Mouse (Mus musculus): ENCODE results near the gene Btnl6. TPM values are rescaled to one million over a fixed set of nuclear protein-coding genes. Genes with fewer than 3 reads are reported as not detected.
"Not testable (repeated sequence)": the region's sequence is repeated elsewhere in the genome, so short reads cannot be mapped to it uniquely, and the experiment has no call there.

The Btnl6 gene
- total RNA-seq, 2 experiments from 2014 or later, result not detected

DNA sequence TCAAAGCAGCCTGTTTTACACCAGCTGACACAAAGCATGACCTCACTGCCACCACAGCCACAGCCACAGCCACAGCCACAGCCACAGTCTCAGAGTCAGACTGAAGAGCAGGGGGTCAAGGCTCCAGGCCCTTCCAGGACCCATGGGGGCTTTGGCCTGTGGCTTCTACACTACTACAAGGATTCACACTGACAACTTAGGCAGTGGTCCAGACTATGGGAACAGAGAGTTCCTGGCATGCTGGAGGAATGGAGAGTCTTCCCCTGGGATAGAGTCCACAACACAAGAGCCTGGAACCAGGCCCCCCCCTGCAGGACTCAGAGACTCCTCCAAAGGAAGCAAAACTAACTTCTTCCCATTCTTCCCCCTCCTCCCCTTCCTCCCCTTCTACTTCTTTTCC lies 9.6 kb downstream of the Btnl6 start:
- DNase-seq (ENCODE audit: extremely low spot score in 1 of 2, low spot score in 1 of 2), result no peak

- DNase-seq (ENCODE audit: extremely low spot score in 1 of 2, low spot score in 1 of 2), result not testable (repeated sequence)
Measured at GRCm38 (mm10) chr17:34497726-34498125, 19.4 kb downstream of the Btnl6 start.

GRCm38 (mm10) chr17:34497319-34497718 lies 19.8 kb downstream of the Btnl6 start:
- DNase-seq (ENCODE audit: extremely low spot score in 1 of 2, low spot score in 1 of 2), result not testable (repeated sequence)

GRCm38 (mm10) chr17:34496539-34496938 lies 20.6 kb downstream of the Btnl6 start:
- DNase-seq (ENCODE audit: extremely low spot score in 1 of 2, low spot score in 1 of 2), result no peak

GRCm38 (mm10) chr17:34495156-34495555 lies 22.0 kb downstream of the Btnl6 start:
- DNase-seq (ENCODE audit: extremely low spot score in 1 of 2, low spot score in 1 of 2), result not testable (repeated sequence)

GRCm38 (mm10) chr17:34492796-34493195 lies 24.4 kb downstream of the Btnl6 start:
- no peak for DNase-seq (ENCODE audit: extremely low spot score in 1 of 2, low spot score in 1 of 2)

- DNase-seq (ENCODE audit: extremely low spot score in 1 of 2, low spot score in 1 of 2), result not testable (repeated sequence)
Measured at GRCm38 (mm10) chr17:34477238-34478013, 39.7 kb downstream of the Btnl6 start, which contains the start of gene Btnl4. TSS of gene Btnl4 (minus strand) at chr17:34477318.

DNA sequence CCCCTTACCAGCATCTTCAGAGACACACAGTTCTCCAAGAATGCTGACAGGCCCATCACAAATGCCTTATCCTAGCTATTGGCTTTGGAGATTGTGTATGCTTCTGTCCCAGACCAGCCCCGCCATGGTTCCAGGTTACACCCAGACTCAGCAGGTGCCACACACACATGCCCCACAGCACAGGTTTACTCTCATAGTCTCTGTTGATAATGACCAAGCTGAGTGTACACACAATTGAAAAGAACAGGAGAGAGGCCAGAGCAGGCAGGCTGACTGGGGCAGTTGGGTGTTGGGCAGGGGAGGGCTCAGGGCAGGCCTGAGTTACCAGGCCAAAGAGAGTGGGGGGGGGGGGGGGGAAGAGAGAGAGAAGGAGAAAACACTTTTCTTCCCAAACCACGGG lies 40.7 kb downstream of the Btnl6 start:
- no peak for DNase-seq (ENCODE audit: extremely low spot score in 1 of 2, low spot score in 1 of 2)

- no peak for DNase-seq (ENCODE audit: extremely low spot score in 1 of 2, low spot score in 1 of 2)
Measured at GRCm38 (mm10) chr17:34475060-34475459, 42.1 kb downstream of the Btnl6 start.

GRCm38 (mm10) chr17:34470491-34470890 lies 46.7 kb downstream of the Btnl6 start:
- DNase-seq (ENCODE audit: extremely low spot score in 1 of 2, low spot score in 1 of 2), result no peak

- not testable (repeated sequence) for DNase-seq (ENCODE audit: extremely low spot score in 1 of 2, low spot score in 1 of 2)
Measured at GRCm38 (mm10) chr17:34465906-34466305, 51.2 kb downstream of the Btnl6 start.

GRCm38 (mm10) chr17:34459255-34459654 lies 57.9 kb downstream of the Btnl6 start:
- DNase-seq (ENCODE audit: extremely low spot score in 1 of 2, low spot score in 1 of 2), result no peak

Other genes starting within 250 kb of the Btnl6 start
- 1 to 10 TPM; 1.1 to 1.3 TPM for gene H2-Aa, start 229.5 kb downstream of the Btnl6 start, total RNA-seq (2021)
- gene H2-Eb1, start 211.5 kb downstream of the Btnl6 start, total RNA-seq (2021), result 1 to 10 TPM; 1.0 to 1.6 TPM
- not detected for gene H2-Eb2, start 191.7 kb downstream of the Btnl6 start, total RNA-seq (2021)
- 1 to 10 TPM in 1 of 2 experiments, under 1 TPM in 1; 0.86 to 1.1 TPM for gene Btnl2, start 162.5 kb downstream of the Btnl6 start, total RNA-seq (2021)
- not detected for gene Btnl1, start 140.2 kb downstream of the Btnl6 start, total RNA-seq (2021)
- gene BC051142, start 118.5 kb downstream of the Btnl6 start, total RNA-seq (2021), result 1 to 10 TPM; 3.3 to 4.0 TPM
- gene Btnl4, start 40.0 kb downstream of the Btnl6 start, total RNA-seq (2021), result not detected
- 10 to 100 TPM in 1 of 2 experiments, 1 to 10 TPM in 1; 9.5 to 11.2 TPM for gene Notch4, start 46.9 kb upstream of the Btnl6 start, total RNA-seq (2021)
- gene Gpsm3, start 72.5 kb upstream of the Btnl6 start, total RNA-seq (2021), result 1 to 10 TPM; 1.3 to 2.1 TPM
- 10 to 100 TPM; 55.8 to 61.5 TPM for gene Pbx2, start 73.9 kb upstream of the Btnl6 start, total RNA-seq (2021)
- 1 to 10 TPM in 1 of 2 experiments, under 1 TPM in 1; 0.94 to 1.1 TPM for gene Ager, start 80.5 kb upstream of the Btnl6 start, total RNA-seq (2021)
- gene Rnf5, start 86.3 kb upstream of the Btnl6 start, total RNA-seq (2021), result 10 to 100 TPM; 81.0 to 85.5 TPM
- gene Agpat1, start 86.9 kb upstream of the Btnl6 start, total RNA-seq (2021), result 100 to 1,000 TPM; 170 to 172 TPM
- gene Egfl8, start 98.6 kb upstream of the Btnl6 start, total RNA-seq (2021), result 1 to 10 TPM; 2.1 to 3.7 TPM
- gene Ppt2, start 111.2 kb upstream of the Btnl6 start, total RNA-seq (2021), result 10 to 100 TPM; 42.4 to 48.4 TPM
- gene Prrt1, start 112.2 kb upstream of the Btnl6 start, total RNA-seq (2021), result 100 to 1,000 TPM; 259 to 330 TPM
- 10 to 100 TPM; 14.1 to 14.9 TPM for gene Fkbpl, start 127.4 kb upstream of the Btnl6 start, total RNA-seq (2021)
- gene Atf6b, start 129.8 kb upstream of the Btnl6 start, total RNA-seq (2021), result 100 to 1,000 TPM in 1 of 2 experiments, 10 to 100 TPM in 1; 97.1 to 102 TPM
- gene Tnxb, start 153.2 kb upstream of the Btnl6 start, total RNA-seq (2021), result 1 to 10 TPM; 7.1 to 9.0 TPM
- 10 to 100 TPM; 16.5 to 17.5 TPM for gene C4b, start 226.5 kb upstream of the Btnl6 start, total RNA-seq (2021)